Mouse (Mus musculus): ENCODE data around the gene Lrmda. TPM values are rescaled to one million over a fixed set of nuclear protein-coding genes. Genes with fewer than 3 reads are reported as not detected.
"Not testable (repeated sequence)": the region's sequence is repeated elsewhere in the genome, so short reads cannot be mapped to it uniquely, and the experiment has no call there.

The Lrmda gene
- polyA plus RNA-seq, 1 experiment from 2014 or later, result not detected

- no peak overlapping the region for H3K9ac ChIP-seq (ENCODE audit: low read length)
- ATAC-seq (replicated peaks; ENCODE audit: low FRiP score), result no peak
- H3K27me3 ChIP-seq (ENCODE audit: control insufficient read depth, insufficient read depth, low read length), result no peaks in the 10 kb centered on the region; the same call in 1 of the 2 replicates
- H3K36me3 ChIP-seq (ENCODE audit: control insufficient read depth, insufficient read depth, low read length), result no peaks in the 10 kb centered on the region
- WGBS, result 94% methylated on average over 9 of the region's 9 CpGs
- H3K4me2 ChIP-seq (ENCODE audit: low read depth, low read length, severe bottlenecking), result no peak overlapping the region
- no peak for DNase-seq (ENCODE audit: low spot score)
- H3K4me1 ChIP-seq (replicated peaks; ENCODE audit: control insufficient read depth, insufficient read depth, low read length), result peaks cover 4% of the 10 kb centered on the region; the same call in 1 of the 2 replicates
- no peak overlapping the region for H3K27ac ChIP-seq (ENCODE audit: low read depth, low read length)
- no peak overlapping the region for H3K4me3 ChIP-seq (ENCODE audit: low read depth, low read length)
- H3K9me3 ChIP-seq (ENCODE audit: control insufficient read depth, low read length), result no peaks in the 10 kb centered on the region
Observed at GRCm38 (mm10) chr14:22582065-22582464, 562.6 kb downstream of the Lrmda start.

GRCm38 (mm10) chr14:22586281-22586680, 566.8 kb downstream of the Lrmda start:
- ATAC-seq (replicated peaks; ENCODE audit: low FRiP score) (no peak), DNase-seq (ENCODE audit: low spot score) (no peak)
- H3K9me3 ChIP-seq (ENCODE audit: control insufficient read depth, low read length), result no peaks in the 10 kb centered on the region
- peaks cover 4% of the 10 kb centered on the region; the same call in 1 of the 2 replicates for H3K4me1 ChIP-seq (replicated peaks; ENCODE audit: control insufficient read depth, insufficient read depth, low read length)
- no peak overlapping the region for H3K4me2 ChIP-seq (ENCODE audit: low read depth, low read length, severe bottlenecking)
- no peak overlapping the region for H3K9ac ChIP-seq (ENCODE audit: low read length)
- H3K27ac ChIP-seq (ENCODE audit: low read depth, low read length), result no peak overlapping the region
- peaks cover 2% of the 10 kb centered on the region; the same call in 1 of the 2 replicates for H3K27me3 ChIP-seq (ENCODE audit: control insufficient read depth, insufficient read depth, low read length)
- H3K4me3 ChIP-seq (ENCODE audit: low read depth, low read length), result no peak overlapping the region
- H3K36me3 ChIP-seq (ENCODE audit: control insufficient read depth, insufficient read depth, low read length), result no peaks in the 10 kb centered on the region
- WGBS, result 88% methylated on average over 4 of the region's 4 CpGs

- ATAC-seq (replicated peaks; ENCODE audit: low FRiP score) (no peak), DNase-seq (ENCODE audit: low spot score) (no peak)
- H3K4me1 ChIP-seq (replicated peaks; ENCODE audit: control insufficient read depth, insufficient read depth, low read length), result peaks cover 4% of the 10 kb centered on the region; the same call in 1 of the 2 replicates
- no peaks in the 10 kb centered on the region for H3K36me3 ChIP-seq (ENCODE audit: control insufficient read depth, insufficient read depth, low read length)
- WGBS, result 91% methylated on average over 4 of the region's 4 CpGs
- H3K4me2 ChIP-seq (ENCODE audit: low read depth, low read length, severe bottlenecking), result no peak overlapping the region
- H3K9me3 ChIP-seq (ENCODE audit: control insufficient read depth, low read length), result no peaks in the 10 kb centered on the region
- peaks cover 2% of the 10 kb centered on the region; the same call in 1 of the 2 replicates for H3K27me3 ChIP-seq (ENCODE audit: control insufficient read depth, insufficient read depth, low read length)
- no peak overlapping the region for H3K9ac ChIP-seq (ENCODE audit: low read length)
- no peak overlapping the region for H3K4me3 ChIP-seq (ENCODE audit: low read depth, low read length)
- no peak overlapping the region for H3K27ac ChIP-seq (ENCODE audit: low read depth, low read length)
Observed at GRCm38 (mm10) chr14:22586796-22587195, 567.3 kb downstream of the Lrmda start.

GRCm38 (mm10) chr14:22587285-22587957, 567.9 kb downstream of the Lrmda start:
- Histone ChIP-seq H3K9ac (ENCODE audit: low read length) (no peak overlapping the region), H3K36me3 (ENCODE audit: control insufficient read depth, insufficient read depth, low read length) (no peaks in the 10 kb centered on the region), H3K27me3 (ENCODE audit: control insufficient read depth, insufficient read depth, low read length) (peaks cover 2% of the 10 kb centered on the region; the same call in 1 of the 2 replicates), H3K9me3 (ENCODE audit: control insufficient read depth, low read length) (no peaks in the 10 kb centered on the region), H3K4me2 (ENCODE audit: low read depth, low read length, severe bottlenecking) (no peak overlapping the region), H3K4me1 (replicated peaks; ENCODE audit: control insufficient read depth, insufficient read depth, low read length) (peaks cover 4% of the 10 kb centered on the region; the same call in 1 of the 2 replicates), H3K27ac (ENCODE audit: low read depth, low read length) (no peak overlapping the region), H3K4me3 (ENCODE audit: low read depth, low read length) (no peak overlapping the region)
- ATAC-seq (replicated peaks; ENCODE audit: low FRiP score) (no peak), DNase-seq (ENCODE audit: low spot score) (no peak)
- WGBS, result 70% methylated on average over 4 of the region's 4 CpGs

GRCm38 (mm10) chr14:22587958-22588296, 568.4 kb downstream of the Lrmda start:
- Histone ChIP-seq H3K27me3 (ENCODE audit: control insufficient read depth, insufficient read depth, low read length) (peaks cover 2% of the 10 kb centered on the region; the same call in 1 of the 2 replicates), H3K4me2 (ENCODE audit: low read depth, low read length, severe bottlenecking) (no peak overlapping the region), H3K27ac (ENCODE audit: low read depth, low read length) (no peak overlapping the region), H3K4me1 (replicated peaks; ENCODE audit: control insufficient read depth, insufficient read depth, low read length) (peaks cover 4% of the 10 kb centered on the region; the same call in 1 of the 2 replicates), H3K36me3 (ENCODE audit: control insufficient read depth, insufficient read depth, low read length) (no peaks in the 10 kb centered on the region), H3K9me3 (ENCODE audit: control insufficient read depth, low read length) (no peaks in the 10 kb centered on the region), H3K4me3 (ENCODE audit: low read depth, low read length) (no peak overlapping the region), H3K9ac (ENCODE audit: low read length) (no peak overlapping the region)
- ATAC-seq (replicated peaks; ENCODE audit: low FRiP score) (no peak), DNase-seq (ENCODE audit: low spot score) (no peak)
- 85% methylated on average over 4 of the region's 4 CpGs for WGBS

- WGBS, result 86% methylated on average over 1 of the region's 1 CpGs
- ATAC-seq (replicated peaks; ENCODE audit: low FRiP score), result not testable (repeated sequence)
Observed at GRCm38 (mm10) chr14:22588394-22588793, 568.9 kb downstream of the Lrmda start.

GRCm38 (mm10) chr14:22589503-22590215, 570.1 kb downstream of the Lrmda start:
- no peak overlapping the region for H3K4me3 ChIP-seq (ENCODE audit: low read depth, low read length)
- H3K9me3 ChIP-seq (ENCODE audit: control insufficient read depth, low read length), result no peaks in the 10 kb centered on the region
- H3K27me3 ChIP-seq (ENCODE audit: control insufficient read depth, insufficient read depth, low read length), result peaks cover 2% of the 10 kb centered on the region; the same call in 1 of the 2 replicates
- peaks cover 4% of the 10 kb centered on the region; the same call in 1 of the 2 replicates for H3K4me1 ChIP-seq (replicated peaks; ENCODE audit: control insufficient read depth, insufficient read depth, low read length)
- DNase-seq (ENCODE audit: low spot score), result no peak
- no peak for ATAC-seq (replicated peaks; ENCODE audit: low FRiP score)
- WGBS, result 20% methylated on average over 7 of the region's 7 CpGs
- H3K4me2 ChIP-seq (ENCODE audit: low read depth, low read length, severe bottlenecking), result no peak overlapping the region
- no peak overlapping the region for H3K27ac ChIP-seq (ENCODE audit: low read depth, low read length)
- no peak overlapping the region for H3K9ac ChIP-seq (ENCODE audit: low read length)
- H3K36me3 ChIP-seq (ENCODE audit: control insufficient read depth, insufficient read depth, low read length), result no peaks in the 10 kb centered on the region

More at GRCm38 (mm10) chr14:22588394-22588793, 568.9 kb downstream of the Lrmda start:
- H3K36me3 ChIP-seq (ENCODE audit: control insufficient read depth, insufficient read depth, low read length); H3K27ac ChIP-seq (ENCODE audit: low read depth, low read length); H3K4me3 ChIP-seq (ENCODE audit: low read depth, low read length); H3K4me1 ChIP-seq (replicated peaks; ENCODE audit: control insufficient read depth, insufficient read depth, low read length); DNase-seq (ENCODE audit: low spot score); H3K9ac ChIP-seq (ENCODE audit: low read length); H3K9me3 ChIP-seq (ENCODE audit: control insufficient read depth, low read length); H3K27me3 ChIP-seq (ENCODE audit: control insufficient read depth, insufficient read depth, low read length); H3K4me2 ChIP-seq (ENCODE audit: low read depth, low read length, severe bottlenecking): not testable (repeated sequence)

- Histone ChIP-seq H3K4me1 (replicated peaks; ENCODE audit: control insufficient read depth, insufficient read depth, low read length) (peaks cover 4% of the 10 kb centered on the region; the same call in 1 of the 2 replicates), H3K27me3 (ENCODE audit: control insufficient read depth, insufficient read depth, low read length) (peaks cover 2% of the 10 kb centered on the region; the same call in 1 of the 2 replicates), H3K27ac (ENCODE audit: low read depth, low read length) (no peak overlapping the region), H3K9ac (ENCODE audit: low read length) (no peak overlapping the region), H3K36me3 (ENCODE audit: control insufficient read depth, insufficient read depth, low read length) (no peaks in the 10 kb centered on the region), H3K4me2 (ENCODE audit: low read depth, low read length, severe bottlenecking) (no peak overlapping the region), H3K4me3 (ENCODE audit: low read depth, low read length) (no peak overlapping the region), H3K9me3 (ENCODE audit: control insufficient read depth, low read length) (no peaks in the 10 kb centered on the region)
- WGBS, result 79% methylated on average over 2 of the region's 2 CpGs
- ATAC-seq (replicated peaks; ENCODE audit: low FRiP score) (no peak), DNase-seq (ENCODE audit: low spot score) (no peak)
Observed at GRCm38 (mm10) chr14:22591186-22591585, 571.7 kb downstream of the Lrmda start.
